Mouse (Mus musculus) testis, postnatal 10 days (tissue): ENCODE results near the gene Fam72a.

Experiments used
- DNase-seq: peaks from one replicate; pipeline ENCODE4 v3.0.0; 2021; ENCODE audit warnings: low spot score

The Fam72a gene

GRCm38 (mm10) chr1:131527281-131528080, at the start of gene Fam72a, which contains the start of gene Srgap2:
Gene Fam72a (plus strand): TSS chr1:131527903.
Gene Srgap2 (minus strand): TSS chr1:131527352.
- DNase-seq: peak; percentile 96

DNA sequence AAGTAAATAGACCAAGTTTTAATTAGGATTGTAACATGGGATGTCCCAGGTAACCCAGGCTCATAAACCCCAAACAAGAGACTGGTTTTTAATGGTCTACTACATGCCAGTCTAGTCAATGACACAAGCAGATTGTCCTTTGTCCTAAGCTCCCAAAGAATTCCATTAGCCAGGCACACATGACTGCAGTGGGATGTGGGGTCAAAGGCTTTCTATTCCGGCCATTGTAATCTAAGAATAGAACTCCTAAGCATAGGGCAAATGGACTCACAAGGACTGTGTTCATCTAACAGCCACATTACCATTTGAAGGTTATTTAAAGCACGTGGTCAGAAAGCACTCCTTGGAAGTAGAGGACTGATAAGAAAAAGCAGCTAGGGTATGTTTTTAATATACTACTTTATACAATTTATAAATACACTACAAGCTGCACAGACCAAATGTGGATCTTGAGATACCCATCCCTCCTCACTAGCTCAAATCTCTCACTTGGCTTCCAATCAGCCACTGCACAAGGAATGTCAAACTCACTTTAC, 48.9 kb upstream of the Fam72a start:
- no peak for DNase-seq

DNA sequence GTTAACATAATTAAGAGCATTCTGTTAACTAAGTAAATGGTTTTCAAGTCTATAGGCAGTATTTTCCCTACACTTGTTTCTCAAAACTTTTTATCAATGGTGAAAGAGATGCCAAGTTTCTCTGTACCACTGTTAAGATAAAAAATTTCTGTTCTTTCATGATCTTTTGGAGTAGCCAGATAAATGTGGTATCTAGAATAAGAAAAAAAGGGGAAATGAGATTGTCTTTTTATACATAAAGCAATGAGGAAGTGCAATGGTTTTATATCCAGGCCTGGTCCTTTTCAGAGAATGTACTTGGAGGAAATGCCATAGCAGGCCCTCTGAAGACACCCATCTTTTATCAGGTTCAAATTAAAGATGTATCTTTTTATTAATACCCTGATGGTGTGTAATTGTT, 46.3 kb upstream of the Fam72a start:
- no peak for DNase-seq

GRCm38 (mm10) chr1:131482242-131482641, 45.5 kb upstream of the Fam72a start:
- no peak for DNase-seq

GRCm38 (mm10) chr1:131486094-131486850, 41.4 kb upstream of the Fam72a start:
- no peak for DNase-seq

DNA sequence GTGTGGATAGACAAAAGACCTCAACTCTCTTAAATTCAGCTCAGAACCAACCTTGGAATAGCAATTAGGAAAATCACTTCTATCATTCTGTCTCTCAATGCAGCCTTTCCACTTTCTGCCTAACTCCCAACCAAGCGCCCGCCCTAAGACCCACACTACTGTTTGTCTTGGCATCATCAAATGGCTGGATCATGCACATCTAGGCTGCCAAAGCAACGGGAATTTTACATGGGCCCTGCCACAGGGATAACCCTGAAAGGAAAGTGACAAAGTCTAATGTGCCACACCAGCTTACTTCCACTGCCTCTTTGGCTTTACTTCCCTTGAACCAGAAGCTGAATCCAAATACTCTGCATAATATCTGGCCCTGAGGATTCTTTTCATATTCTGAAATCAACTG, 38.4 kb upstream of the Fam72a start:
- no peak for DNase-seq

DNA sequence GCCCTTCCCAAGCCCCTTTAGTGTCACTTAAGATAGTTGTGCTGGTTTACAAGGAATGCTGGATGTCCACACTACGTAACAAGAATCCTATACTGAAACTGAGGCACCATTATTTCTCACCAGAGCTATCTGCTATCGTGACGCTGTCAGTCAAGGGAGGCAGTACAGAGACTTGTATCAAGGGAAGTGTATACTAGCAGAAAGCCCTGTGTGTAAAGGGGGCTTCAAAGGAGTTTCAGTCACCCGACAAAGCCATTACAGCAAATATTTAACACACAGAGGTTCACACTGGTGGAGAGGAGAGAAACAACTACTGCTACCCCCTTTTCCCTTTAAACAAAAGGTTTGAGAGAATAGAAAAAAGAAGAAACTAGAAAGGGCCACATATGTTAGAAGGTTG, 36.1 kb upstream of the Fam72a start:
- DNase-seq: no peak

DNA sequence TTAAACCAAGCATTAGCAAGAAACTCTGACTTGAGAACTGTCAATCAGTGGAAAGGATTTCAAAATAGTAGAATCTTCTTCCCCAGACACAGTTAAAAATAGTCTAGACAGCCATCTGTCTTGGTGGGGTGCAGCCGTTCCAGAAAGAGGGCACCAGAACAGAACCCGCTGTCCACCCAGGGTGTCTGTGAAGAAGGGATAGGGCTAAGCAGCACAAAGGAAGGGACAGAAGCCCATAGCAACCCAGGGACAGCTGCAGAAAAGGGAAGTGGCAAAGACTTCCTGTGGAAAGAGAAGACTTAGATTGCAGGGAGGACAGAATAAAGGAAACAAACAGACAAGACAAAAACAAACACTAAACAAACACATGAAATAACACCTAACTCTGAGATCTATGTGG, 35.3 kb upstream of the Fam72a start:
- DNase-seq: no peak

DNA sequence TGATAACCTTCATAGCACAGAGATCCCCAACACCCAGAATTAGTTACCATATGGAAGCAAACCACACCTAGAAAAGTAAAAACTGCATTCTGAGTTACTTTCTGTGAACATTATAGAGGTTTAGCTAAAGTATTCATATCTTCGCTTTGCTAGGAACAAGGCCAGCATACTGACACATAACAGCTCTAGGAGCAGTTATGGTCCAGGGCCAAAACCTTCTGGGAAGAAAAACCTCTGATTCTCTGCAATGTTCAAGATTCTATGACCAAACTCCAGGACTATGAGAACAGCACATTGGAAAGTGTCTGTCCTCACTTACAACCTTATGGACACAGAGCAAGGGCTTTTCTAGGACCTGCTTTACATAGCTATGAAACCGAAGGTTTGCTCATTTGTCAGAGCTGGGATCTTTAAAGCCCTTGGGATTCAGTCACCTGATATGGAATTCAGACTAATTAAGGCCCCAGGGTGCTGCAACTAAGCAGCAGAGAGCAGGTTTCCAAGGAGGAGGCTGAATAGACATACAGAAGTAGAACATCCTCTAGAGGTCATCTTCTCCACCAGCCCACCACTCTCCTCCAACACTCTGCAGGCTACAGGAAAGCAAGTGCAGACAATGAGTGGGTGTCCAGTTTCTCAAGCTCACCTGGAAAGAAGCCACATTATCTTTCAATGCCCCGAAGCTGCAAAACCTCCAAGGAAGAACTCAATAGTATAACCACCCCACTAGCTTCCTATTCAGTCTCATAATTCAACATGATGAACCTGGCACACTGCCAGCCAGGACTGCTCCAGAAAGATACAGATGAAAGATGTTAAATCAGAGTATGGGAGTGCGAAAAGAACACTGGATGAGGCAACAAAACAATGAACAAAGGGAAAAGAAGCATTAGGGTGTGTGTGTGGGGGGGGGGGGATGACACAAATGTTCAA, 33.5 kb upstream of the Fam72a start:
- DNase-seq: peak; percentile 55

GRCm38 (mm10) chr1:131498231-131498630, 29.5 kb upstream of the Fam72a start:
- DNase-seq: no peak

DNA sequence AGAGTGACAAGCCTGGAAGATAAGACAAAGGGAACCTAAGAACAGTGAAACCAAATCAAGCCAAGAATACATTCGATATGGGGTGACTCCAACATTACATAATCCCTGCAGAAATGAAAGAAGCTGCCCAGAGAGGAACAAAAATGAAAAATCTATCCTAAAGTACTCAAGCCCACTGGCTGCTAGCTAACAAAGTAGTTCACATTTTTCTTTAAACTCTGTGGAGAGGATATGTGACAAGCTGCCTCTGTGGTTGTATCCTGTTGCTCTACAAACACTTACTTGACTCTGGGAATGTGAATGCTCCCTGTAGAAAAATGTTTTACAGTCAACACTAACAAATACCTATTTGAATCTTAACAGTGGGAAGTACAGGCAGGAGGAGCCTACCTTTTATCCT, 26.0 kb upstream of the Fam72a start:
- no peak for DNase-seq

- no peak for DNase-seq
These were observed 16.6 kb upstream of the Fam72a start for GRCm38 (mm10) chr1:131511131-131511530.

- DNase-seq: no peak
These were observed 15.8 kb upstream of the Fam72a start for GRCm38 (mm10) chr1:131511661-131512500.

GRCm38 (mm10) chr1:131513136-131513535, 14.6 kb upstream of the Fam72a start:
- no peak for DNase-seq

DNA sequence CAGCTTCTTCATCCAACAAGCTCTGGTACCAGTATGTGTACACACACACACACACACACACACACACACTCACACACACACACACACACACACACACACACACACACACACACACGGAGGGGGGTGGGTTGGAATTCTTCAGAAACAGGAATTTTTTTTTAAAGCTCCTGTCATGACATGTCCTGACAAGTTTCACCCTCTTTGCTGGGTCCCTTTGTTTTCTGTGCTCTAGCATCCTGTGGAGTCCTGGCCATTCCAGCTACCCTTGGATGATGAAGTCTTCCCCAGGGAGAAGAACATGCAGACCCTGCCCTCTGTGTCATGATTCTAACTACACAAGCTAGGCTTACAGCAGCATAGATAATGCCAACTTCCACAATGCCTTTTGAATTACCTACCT, 13.5 kb upstream of the Fam72a start:
- no peak for DNase-seq

DNA sequence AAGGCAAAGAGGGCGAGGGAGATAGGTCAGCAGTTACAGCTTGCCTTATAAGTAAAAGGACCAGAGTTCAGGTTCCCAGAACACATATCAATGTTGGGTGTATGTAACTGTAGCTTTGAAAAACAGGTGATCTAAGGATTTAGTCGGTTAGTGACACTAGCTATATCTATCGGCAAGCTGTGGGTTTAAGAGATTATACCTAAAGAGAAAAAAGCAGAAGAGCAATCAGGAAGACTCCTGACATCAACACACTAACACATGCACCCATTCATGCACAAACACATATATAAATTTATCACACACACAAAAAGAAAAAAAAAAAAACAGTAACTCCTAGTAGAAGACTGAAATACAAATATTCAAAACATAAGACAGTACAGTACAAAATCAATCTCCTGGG, 11.1 kb upstream of the Fam72a start:
- DNase-seq: no peak

- DNase-seq: no peak
These were observed 3.9 kb upstream of the Fam72a start for GRCm38 (mm10) chr1:131523794-131524193.

DNA sequence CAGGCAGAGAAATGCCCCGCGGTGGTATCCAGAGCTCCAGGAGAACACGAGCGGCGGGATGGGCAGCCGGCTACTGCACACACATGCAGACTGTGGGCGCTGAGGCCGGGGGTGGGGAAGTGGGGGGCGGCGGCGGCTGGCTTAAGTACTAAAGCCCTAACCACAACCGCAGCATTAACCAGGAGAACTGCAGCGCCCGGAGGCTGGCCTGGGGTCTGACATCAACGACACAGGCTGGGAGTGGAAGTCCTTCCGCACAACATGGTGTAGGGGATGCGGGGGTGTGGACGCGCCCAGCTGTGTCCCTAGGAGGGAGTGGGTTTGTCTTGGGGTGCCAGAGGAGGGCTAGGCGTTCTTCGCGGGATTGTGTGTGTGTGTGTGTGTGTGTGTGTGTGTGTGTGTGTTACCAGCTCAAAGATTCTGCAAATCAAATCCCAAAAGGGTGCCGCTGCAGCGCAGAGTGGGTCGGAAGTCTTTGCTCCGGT, 2.6 kb upstream of the Fam72a start:
- DNase-seq: peak; percentile 60

DNA sequence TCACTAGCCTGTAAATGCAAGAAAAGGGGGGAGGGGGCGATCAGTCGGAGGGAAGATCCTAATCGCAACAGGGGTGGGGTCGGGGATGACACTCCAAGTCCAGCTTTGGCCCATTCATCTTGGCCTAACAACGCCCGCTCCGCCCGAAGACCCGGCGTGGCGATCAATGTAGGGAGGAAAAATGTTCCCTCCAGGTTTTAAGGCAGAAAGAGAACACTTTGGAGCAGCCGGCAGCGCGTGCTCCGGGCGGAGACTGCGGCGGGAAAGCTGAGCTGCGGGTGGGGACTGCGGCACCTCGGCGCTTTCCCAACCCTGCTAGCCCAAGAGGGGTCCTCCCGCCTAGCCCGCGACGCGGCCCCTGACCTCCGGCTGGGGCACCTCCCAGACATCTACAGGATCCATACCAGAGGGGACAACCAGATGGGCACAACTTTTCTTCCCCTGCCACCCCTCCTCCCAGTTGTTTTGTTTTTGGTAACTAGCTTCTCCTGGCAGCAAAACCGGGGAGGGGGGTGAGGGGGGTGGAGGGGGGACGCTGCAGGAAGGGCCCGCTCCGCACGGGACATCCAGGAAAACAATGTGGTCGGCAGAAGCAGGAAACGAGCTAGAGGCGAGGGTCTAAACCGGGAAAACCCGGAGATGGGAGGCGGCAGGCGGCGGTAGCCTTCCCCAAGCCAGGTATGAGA, 2.0 kb upstream of the Fam72a start:
- peak; percentile 58 for DNase-seq
